Mouse (Mus musculus) adrenal gland, adult 8-10 months (tissue): Measurements from ENCODE around the gene Gm9046. TPM values are rescaled to one million over a fixed set of nuclear protein-coding genes. Genes with fewer than 3 reads are reported as not detected.
"Not testable (repeated sequence)": the region's sequence is repeated elsewhere in the genome, so short reads cannot be mapped to it uniquely, and the experiment has no call there.

ENCODE experiments used
- DNase-seq: peaks from one replicate; pipeline ENCODE4 v3.0.0; 2022
- total RNA-seq, 4 experiments: library from RNA; stranded (reverse); gene quantifications; 2 replicates each; pipeline ENCODE4 v1.2.4; 2022

Gm9046 gene
- not detected for total RNA-seq

DNA sequence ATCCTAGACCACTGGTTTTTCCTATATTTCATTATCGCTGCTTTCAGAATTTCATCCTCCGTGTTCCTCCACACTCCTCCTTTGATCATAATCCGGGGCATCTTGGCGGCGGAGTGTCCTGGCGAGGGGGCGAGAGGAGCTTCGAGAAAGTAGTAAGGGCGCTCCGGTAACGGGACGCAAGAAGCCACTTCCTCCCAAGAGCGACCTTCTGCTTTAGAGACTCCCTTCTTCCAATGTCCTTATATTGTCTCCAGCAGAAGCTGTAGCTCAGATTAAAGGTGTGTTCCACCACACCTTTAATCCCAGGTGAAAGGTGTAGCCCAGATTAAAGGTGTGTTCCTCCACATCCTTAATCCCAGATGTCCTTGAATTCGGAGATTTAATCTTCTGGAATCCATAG, at the start of gene Gm9046:
Gene Gm9046 (minus strand): TSS at position 101 of the 400 bp plus-strand sequence.
- DNase-seq = not testable (repeated sequence)

GRCm38 (mm10) chr10:118370443-118370842, 27.4 kb upstream of the Gm9046 start:
- DNase-seq = peak; percentile 69

GRCm38 (mm10) chr10:118369518-118369917, 26.5 kb upstream of the Gm9046 start:
- no peak for DNase-seq

GRCm38 (mm10) chr10:118354005-118354404, 10.9 kb upstream of the Gm9046 start, which contains the start of gene Gm9049:
Gm9049 (minus strand) TSS chr10:118354105.
- not testable (repeated sequence) for DNase-seq

- not testable (repeated sequence) for DNase-seq
Measured at GRCm38 (mm10) chr10:118348579-118348978, 5.5 kb upstream of the Gm9046 start, which contains the start of gene Gm9048. Gm9048 (minus strand) TSS chr10:118348679.

DNA sequence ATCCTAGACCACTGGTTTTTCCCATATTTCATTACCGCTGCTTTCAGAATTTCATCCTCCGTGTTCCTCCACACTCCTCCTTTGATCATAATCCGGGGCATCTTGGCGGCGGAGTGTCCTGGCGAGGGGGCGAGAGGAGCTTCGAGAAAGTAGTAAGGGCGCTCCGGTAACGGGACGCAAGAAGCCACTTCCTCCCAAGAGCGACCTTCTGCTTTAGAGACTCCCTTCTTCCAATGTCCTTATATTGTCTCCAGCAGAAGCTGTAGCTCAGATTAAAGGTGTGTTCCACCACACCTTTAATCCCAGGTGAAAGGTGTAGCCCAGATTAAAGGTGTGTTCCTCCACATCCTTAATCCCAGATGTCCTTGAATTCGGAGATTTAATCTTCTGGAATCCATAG, 5.3 kb downstream of the Gm9046 start, which contains the start of gene Gm9045:
Gene Gm9045 (minus strand): TSS at position 101 of the 400 bp plus-strand sequence.
- DNase-seq = not testable (repeated sequence)

DNA sequence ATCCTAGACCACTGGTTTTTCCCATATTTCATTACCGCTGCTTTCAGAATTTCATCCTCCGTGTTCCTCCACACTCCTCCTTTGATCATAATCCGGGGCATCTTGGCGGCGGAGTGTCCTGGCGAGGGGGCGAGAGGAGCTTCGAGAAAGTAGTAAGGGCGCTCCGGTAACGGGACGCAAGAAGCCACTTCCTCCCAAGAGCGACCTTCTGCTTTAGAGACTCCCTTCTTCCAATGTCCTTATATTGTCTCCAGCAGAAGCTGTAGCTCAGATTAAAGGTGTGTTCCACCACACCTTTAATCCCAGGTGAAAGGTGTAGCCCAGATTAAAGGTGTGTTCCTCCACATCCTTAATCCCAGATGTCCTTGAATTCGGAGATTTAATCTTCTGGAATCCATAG, 10.7 kb downstream of the Gm9046 start, which contains the start of gene Gm9044:
Gene Gm9044 (minus strand): TSS at position 101 of the 400 bp plus-strand sequence.
- DNase-seq = not testable (repeated sequence)

DNA sequence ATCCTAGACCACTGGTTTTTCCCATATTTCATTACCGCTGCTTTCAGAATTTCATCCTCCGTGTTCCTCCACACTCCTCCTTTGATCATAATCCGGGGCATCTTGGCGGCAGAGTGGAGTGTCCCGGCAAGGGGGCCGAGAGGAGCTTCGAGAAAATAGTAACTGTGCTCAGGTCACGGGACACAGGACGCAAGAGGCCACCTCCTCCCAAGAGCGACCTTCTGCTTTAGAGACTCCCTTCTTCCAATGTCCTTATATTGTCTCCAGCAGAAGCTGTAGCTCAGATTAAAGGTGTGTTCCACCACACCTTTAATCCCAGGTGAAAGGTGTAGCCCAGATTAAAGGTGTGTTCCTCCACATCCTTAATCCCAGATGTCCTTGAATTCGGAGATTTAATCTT, 16.2 kb downstream of the Gm9046 start, which contains the start of gene Gm9040:
Gene Gm9040 (minus strand): TSS at position 101 of the 400 bp plus-strand sequence.
- not testable (repeated sequence) for DNase-seq

DNA sequence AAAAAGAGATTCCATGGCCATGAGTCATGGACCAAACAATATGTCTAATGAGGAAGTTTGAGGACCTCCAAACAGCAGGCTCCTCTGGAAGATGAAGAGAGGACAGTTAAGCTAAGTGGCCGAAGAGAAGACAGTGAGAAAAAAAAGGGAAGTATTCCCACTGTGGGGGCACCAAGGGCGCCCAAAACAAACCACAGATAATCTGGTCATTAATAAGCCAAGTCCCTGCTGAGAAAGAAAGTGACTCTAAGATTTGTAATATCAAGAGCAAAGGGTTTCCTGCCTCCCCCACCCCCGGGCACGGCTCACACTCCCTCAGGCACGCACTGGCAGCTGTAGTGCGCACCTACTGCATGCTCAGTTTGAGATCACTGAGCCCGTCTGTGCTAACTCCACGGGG, 24.0 kb downstream of the Gm9046 start:
- DNase-seq = no peak

DNA sequence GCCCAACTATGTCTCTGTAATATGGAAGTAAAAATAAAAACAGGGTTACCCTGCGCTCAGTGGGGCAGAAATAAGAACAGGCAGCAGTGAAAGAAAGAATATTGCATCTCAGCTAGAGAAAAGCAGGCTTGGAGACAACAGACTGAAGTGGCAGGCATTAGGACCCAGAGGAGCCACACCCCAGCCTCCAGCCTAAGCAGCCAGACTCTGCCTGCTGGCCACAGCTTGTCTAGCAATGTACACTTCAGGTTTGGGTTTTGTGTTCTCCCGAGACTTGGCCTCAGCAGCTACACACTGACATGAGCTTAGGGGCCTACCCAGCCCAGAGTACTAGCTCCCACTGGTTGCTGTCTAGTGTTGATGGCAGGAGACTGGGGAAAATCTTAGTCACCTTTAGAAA, 40.9 kb downstream of the Gm9046 start:
- not testable (repeated sequence) for DNase-seq

- no peak for DNase-seq
Measured at GRCm38 (mm10) chr10:118294938-118295337, 48.1 kb downstream of the Gm9046 start, which contains the start of gene Iltifb. Iltifb (minus strand) TSS chr10:118295038.

Other genes with a start within 250 kb of the Gm9046 start
- 10 to 100 TPM; 11.6 to 15.6 (median 14.0) TPM for gene Mdm1, start 201.4 kb downstream of the Gm9046 start, total RNA-seq
- not detected for gene Il22, start 138.3 kb downstream of the Gm9046 start, total RNA-seq
- under 1 TPM; 0.42 to 0.65 (median 0.46) TPM for gene Gm32717, start 102.5 kb downstream of the Gm9046 start, total RNA-seq
- under 1 TPM; 0.42 to 0.65 (median 0.46) TPM for gene Gm32802, start 84.6 kb downstream of the Gm9046 start, total RNA-seq
- gene Iltifb, start 48.2 kb downstream of the Gm9046 start, total RNA-seq = not detected
- not detected for gene Gm9040, start 16.3 kb downstream of the Gm9046 start, total RNA-seq
- not detected for gene Gm9044, start 10.8 kb downstream of the Gm9046 start, total RNA-seq
- gene Gm9045, start 5.4 kb downstream of the Gm9046 start, total RNA-seq = under 1 TPM in 1 of 4 experiments, not detected in 3; 0.15 TPM
- gene Gm9048, start 5.4 kb upstream of the Gm9046 start, total RNA-seq = not detected
- gene Gm9049, start 10.8 kb upstream of the Gm9046 start, total RNA-seq = under 1 TPM in 1 of 4 experiments, not detected in 3; 0.15 TPM
- gene Ifng, start 97.8 kb upstream of the Gm9046 start, total RNA-seq = under 1 TPM in 1 of 4 experiments, not detected in 3; 0.80 TPM